Mouse (Mus musculus) mesoderm, embryonic 11.5 days (tissue): Measurements from ENCODE around the gene Slc6a6.
A peak's percentile ranks its signal among the peaks of the same experiment; 100 is the strongest.

Experiments used
- DNase-seq: peaks from one replicate; pipeline ENCODE4 v3.0.0-alpha.2; 2012; ENCODE audit warnings: low read depth, low spot score

Slc6a6 gene

DNA sequence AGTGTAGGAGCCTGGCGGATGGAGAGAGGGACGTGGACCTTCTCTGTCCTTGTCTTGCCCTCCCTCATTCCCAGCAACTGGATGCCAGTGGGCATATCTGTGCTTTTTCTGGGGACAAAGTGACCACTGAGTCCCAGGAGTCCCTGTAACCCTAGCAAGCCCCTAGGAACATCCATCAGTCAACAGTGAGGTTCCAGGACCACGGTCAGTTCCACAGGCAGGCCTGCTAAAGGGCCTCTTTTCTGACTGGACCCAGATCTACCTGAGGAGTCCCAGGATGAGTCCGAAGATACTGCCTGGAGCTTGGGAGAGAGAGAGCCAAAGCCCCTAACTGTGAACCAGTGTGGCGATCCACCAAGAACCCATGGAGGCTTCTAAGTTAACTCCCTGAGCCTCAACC, 90.1 kb downstream of the Slc6a6 start:
- DNase-seq: no peak

DNA sequence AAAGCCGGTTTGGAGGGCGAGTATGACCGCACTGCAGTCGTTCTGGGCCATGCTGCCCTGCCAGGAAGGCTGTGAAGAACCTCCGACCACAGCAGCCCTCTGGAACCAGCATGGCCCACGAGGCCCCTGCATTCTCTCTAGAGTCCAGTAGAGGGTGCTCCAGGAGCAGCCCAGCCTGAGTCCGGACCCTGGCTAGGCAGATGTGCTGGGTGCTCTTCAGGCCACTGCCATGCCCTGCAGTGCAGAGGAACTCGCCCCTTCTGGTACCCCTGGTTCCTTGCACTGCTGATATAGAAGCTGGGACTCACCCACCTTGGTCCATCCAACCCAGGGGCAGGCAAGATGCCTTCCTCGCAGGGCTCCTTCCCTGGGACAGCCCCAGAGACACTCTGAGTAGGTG, 92.7 kb downstream of the Slc6a6 start:
- peak; percentile 81 for DNase-seq

DNA sequence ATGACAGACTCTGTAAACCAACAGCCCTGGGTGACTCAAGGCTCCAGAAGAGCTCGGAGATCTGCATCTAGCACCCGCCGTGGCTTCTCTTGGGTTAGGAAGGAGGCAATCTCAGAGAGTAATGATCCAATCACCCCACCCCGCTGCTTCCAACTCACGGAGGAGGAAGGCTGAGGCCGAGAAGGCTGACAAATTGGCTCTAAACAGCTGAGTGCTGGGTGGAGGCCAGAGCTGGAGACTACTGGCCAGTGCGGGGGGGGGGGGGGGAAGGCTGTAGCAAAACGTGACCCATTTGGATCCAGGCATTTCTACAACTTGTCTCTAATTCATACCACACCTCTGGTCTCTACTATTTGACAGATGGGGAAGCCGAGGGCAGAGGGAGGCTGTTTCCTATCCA, 95.4 kb downstream of the Slc6a6 start:
- DNase-seq: no peak

DNA sequence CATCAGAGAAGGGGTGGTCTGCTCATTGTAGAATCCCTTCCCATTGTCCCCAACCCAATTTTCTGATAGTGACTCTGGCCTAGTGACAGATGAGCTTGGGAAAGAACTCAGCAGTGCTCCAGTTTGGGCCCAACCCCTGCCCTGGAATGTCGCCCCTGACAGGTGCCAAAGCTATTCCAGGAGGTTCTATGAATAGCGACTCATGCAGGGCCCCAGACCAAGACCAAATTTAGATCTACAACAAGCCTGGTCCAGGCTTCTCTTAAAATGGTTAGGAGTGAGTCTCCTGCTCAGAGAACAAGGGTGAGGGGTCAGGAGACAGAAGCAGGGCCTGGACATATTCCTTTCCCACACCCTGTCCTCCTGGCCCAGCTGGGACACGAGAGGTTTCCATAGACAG, 101.2 kb downstream of the Slc6a6 start:
- DNase-seq: no peak

- no peak for DNase-seq
Measured at GRCm38 (mm10) chr6:91788311-91788798, 104.5 kb downstream of the Slc6a6 start.

DNA sequence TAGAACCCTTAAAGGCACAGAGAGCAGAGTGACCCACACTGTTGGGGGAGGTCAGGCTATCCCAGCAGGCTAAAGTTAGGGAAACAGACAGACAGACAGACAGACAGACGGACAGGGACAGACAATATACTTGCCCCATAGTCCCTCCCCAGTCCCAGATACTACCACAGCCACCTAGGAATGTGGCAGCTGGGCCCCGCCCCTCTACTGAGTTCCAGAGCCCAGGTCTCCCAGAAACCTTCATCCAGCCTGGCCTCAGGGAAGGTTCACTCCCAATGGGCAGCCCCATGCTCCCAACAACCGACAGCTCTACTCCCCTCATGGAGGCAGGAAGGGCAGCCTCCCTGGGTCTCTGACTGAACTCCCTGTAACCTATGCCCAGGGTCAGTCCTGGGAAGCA, 111.8 kb downstream of the Slc6a6 start:
- DNase-seq: no peak

GRCm38 (mm10) chr6:91796064-91796463, 112.2 kb downstream of the Slc6a6 start:
- DNase-seq: no peak

GRCm38 (mm10) chr6:91796736-91797135, 112.9 kb downstream of the Slc6a6 start:
- no peak for DNase-seq

DNA sequence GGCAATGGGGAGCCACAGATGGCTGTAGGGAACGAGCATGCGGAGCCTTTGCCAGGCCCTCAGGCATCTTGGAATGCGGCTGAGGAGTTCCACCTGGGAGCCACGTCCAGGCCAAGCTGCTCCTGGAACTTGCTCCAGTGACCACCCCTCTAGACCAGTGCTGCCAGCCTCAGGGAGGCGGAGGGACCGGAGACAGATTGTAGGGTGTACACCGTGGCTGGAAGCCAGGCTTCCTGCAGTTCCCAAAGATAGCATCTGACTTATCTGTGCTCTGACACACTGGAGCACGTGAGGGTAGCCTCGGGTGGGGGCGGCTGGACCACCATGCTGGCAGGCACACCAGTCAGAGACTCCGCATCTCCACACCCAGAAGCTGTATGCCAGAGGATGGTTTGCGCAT, 114.6 kb downstream of the Slc6a6 start:
- no peak for DNase-seq

DNA sequence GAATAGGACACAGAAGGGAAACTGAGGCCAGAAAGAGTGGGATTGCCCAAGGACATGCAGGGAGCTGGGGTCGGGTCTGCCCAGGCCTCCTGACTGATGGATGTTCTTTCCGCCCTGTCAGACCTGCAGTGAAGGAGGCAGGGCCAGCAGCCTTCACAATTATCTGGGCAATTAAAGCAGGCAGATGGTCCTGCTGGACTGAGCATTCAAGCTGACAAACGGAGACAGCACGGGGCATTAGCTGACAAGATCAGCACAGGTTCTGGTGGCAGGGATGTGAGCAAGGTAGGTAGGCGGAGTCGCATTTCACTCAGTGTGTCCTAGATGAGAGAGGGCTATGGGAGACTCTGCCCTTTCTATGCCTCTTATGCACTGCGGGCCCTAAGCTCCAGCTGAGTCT, 120.3 kb downstream of the Slc6a6 start:
- DNase-seq: no peak

DNA sequence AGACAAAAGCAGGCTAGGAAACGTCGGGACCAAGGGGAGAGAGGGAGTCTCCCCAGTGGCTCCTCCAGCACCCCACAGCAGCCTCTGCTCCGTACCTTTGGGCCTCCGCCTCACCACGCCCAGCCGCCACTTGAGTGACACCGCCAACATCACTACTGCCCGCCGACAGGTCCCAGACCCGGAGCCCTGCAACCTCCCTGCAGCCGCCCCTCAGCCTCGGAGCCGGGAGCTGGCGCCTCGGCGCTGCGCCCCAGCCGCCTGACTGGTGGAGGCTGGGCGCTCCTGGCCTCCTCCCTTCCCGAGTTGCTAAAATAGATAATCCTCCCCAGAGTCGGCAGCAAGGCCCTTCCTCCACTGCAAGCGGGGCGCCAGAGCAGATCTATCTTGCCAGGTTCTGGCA, 123.3 kb downstream of the Slc6a6 start:
- no peak for DNase-seq

DNA sequence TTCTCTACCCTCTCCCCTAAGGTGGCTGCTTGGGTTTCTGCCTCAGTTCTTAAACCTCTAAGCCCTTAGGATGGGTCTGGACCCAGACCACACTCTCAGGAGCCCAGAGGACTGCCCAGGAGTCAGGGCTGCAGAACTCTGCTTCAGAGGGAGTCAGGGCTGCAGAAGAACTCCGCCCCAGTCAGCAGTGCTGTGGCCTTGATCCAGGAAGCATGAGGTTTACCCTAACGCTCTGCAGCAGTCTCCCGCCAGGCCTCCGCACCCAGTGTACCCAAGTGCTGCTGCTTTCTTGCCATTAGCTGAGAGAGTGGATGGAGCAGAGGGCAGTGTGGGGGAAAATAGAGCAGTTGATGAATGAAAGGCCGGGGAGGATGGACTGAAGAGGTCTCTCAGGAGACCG, 124.2 kb downstream of the Slc6a6 start:
- DNase-seq: no peak
